Mouse (Mus musculus): ENCODE data around the gene Slc47a1. TPM values are rescaled to one million over a fixed set of nuclear protein-coding genes. Genes with fewer than 3 reads are reported as not detected.

Slc47a1 gene
- total RNA-seq, 1 experiment from 2014 or later: 2.1 TPM

DNA sequence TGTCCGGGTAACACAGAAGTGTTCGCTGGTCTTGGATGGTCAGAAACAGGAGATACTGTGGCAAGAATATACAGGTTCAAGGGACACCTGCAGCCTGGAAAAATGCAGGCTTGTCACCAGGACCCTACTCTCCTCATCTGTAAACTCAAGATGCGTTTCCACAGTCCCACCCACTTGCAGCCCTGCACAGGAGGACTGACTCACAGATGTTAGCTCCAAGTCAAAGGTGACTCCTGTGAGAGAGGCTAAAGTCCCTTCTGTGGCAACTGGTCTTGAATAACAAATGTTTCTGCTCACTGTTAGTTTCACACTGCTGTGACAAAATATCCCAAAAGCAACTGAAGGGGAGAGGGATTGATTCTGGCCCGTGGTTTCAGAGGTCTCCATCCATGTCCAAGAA, 506 bp upstream of the Slc47a1 start:
- no peak for DNase-seq

DNA sequence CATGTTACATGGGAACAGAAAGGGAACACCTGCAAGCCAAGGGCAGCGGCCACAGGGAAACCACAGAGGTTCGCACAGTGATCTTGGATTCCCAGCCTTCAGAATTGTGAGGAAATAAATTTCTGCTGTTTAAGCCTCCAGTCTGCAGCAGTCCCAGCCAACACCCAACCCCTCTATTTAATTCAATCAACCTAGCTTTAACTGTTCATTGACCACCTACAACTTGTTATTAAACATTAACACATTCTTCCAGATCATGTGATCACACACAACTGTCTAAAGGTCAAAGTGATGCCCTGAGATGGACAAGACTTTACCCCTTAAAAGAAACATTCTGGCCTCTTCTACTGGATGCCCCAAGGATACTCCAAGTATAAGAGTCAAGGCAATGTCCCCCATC, 9.5 kb downstream of the Slc47a1 start:
- DNase-seq: no peak

DNA sequence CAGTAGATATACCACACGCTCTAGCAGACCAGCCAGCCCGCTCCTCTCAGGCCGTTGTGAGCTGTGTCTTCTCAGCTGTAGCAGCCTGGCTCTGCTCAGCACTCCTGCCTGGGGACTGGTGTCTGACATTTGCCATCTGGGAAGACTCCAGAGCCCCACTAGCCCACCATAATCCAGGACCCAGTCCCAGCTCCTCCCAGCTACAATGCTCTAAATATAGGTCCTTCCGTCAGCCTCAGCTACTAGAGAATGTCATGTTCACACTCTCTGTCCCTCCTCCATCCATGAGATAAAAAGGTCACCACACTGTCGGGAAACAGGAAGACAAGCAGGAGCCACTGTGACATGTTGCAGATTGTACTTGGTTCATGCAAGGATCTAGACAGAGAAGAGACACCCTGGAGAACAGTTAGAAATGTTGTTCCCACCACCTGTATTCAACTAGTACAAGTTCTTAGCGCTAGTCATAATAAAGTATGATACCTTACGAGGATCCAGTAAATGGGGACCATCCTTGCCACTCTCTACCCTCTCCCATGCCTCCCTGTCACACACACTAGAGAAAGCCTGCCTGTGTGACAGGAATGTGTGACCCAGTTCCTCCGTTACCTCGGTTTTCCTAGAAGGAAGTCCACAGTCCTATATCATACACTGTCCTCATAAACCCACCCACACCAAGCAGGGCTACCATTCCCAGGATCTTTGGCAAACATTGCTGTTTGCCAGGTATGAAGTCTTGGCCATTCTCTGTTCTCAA, 11.4 kb downstream of the Slc47a1 start:
- DNase-seq: no peak

DNA sequence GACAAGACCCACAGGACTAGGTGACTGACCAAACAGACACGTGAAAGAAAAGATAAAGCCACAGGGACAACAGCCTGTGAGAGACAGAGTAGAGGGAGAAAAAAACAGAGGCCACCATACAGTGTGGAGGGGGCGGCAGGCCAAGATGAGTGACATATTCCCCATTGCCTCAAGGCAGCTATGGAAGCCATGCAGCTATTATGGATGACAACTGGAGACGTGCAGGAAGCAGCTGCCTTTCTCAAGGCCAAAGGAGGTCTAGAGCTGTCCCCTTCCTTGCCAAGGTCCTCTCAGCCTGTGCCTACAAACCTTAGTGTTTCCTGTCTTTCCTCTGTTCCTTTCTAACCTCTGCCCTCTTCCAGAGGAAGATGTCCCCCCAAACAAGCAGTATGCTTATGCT, 12.2 kb downstream of the Slc47a1 start:
- DNase-seq: no peak

DNA sequence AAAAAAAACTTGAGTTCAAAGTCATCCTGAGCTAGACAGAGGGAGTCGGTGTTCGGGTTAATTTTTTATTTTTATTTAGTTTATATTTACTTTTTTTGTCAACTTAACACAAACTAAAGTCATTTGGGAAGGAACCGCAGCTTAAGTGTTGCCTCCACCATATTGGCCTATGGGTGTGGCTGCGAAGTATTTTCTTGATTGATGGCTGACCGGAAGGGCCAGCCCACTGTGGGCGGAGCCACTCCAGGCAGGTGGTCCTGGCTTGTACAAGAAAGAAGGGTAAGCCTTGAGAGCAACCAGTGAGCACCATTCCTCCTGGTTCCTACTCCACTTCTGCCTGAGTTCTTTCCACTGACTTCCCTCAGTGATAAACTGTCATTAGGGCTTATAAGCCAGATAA, 14.0 kb downstream of the Slc47a1 start:
- DNase-seq: no peak

DNA sequence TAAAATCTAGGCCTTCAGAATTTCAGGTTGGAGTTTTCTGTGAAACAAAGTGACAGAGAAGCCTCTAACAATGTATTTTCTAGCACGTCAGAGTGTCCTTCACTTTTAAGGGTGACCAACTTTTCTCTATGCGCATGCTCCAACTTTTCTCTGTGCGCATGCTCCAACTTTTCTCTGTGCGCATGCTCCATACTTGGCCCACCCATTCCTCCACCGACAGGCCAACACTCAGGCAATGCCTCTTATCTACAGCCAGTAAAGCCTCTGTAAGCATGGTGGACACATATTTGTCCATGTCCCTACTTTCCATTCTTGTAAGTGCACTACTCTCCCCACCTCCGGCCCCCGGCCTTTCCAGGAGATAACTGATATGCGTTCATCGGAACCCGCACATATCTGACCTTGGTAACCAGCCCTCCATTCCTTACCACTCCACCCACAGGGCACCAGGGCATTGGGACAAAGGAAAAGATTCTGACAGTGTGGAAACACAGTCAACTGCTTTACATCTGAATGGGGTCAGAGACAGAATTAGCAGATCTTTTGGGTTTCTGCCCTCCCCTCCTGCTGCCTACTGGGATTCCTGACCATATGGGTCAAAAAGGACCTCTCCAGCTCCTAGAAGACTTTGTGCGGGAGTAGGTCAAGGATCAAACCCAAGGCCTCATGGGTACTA, 16.5 kb downstream of the Slc47a1 start:
- no peak for DNase-seq

DNA sequence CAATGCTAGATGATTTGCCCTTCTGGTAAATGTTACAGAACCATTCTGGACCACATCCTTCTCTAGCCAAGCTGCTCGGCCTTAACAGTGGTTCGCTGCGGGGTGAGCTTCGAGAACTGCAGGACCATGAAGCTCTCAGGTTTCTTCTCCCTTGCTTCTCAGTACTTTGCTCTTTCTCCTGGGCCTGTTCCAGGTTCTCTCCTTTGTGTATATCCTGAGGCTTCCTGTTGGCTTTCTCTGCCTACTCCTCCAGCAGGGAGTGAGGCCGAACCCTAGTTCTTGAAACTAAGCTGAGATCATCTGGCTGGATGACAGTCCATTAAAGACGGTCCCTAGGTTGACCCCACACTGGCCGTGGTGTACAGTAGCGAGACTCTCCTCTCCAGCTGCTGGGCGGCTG, 21.5 kb downstream of the Slc47a1 start:
- no peak for DNase-seq

DNA sequence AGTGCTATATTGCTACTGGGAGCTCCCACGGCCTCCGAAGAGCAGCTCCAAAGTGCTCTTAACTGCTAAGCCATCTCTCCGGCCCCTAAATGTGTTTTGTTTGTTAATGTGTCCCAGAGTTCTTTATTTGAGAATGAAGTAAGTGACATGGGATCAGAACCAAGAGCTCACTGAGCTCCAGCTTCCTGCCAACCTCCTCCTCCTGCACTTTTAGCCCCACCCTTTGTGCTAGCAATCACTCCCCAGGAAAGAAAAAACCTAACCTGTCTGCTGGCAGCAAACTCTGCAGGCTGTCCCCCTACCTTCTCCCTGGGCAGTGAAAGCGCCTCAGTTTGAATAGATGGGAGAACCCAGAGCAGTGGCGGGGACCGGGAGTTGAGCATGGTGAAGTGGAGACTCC, 22.0 kb downstream of the Slc47a1 start:
- no peak for DNase-seq

DNA sequence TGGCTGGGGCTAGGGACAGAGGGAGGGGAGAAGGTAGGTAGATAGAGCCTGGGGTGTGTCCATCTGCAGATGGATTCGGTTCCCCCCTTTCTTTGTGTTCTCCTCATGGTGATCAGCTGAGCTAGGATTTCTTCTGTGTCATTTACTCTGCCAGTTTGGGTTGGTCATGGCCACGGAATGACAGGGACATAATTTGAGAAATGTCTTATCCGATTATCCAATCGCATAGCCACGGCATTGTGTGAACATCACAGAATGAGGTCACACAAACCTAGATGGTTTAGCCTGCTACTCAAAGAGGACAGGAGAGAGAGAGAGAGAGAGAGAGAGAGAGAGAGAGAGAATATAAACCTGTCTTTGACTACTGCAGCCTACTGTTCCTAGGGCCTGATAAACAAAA, 22.8 kb downstream of the Slc47a1 start:
- DNase-seq: no peak

DNA sequence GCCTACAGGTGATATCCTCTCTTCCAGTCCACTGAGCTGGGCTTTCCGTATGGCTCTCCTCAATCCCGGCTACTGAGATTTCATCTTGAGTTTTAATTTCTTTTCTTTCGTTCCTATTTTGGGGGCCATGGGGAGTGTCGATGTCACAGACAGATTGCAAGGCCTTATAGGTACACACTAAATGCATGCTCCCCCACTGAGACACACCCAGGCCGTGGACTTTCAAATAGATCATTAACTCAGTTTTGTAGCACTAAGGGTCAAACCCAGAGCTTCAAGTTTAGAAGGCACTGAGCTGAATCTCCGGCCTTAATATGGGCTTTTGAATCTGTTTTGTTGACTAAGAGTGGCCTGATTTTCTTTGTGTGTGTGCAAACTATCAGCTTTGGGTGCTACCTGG, 23.8 kb downstream of the Slc47a1 start:
- no peak for DNase-seq

DNA sequence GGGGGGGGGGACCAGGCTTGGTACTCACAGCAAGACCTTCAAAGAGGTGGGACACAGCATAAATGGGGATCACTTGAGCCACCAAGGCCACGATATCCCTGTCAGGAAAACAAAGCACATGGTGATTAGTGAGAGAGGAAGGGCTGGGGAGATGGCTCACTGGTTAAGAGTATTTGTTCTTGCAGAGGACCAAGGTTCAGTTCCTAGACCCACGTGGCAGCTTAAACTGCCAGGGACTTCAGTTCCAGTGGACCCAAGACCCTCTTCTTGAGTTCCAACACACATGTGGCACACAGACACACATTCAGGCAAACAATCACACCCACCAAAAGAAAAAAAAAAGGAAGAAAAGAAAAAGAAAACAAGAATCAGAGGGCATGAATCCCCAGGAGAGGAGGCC, 25.1 kb downstream of the Slc47a1 start:
- DNase-seq: no peak

DNA sequence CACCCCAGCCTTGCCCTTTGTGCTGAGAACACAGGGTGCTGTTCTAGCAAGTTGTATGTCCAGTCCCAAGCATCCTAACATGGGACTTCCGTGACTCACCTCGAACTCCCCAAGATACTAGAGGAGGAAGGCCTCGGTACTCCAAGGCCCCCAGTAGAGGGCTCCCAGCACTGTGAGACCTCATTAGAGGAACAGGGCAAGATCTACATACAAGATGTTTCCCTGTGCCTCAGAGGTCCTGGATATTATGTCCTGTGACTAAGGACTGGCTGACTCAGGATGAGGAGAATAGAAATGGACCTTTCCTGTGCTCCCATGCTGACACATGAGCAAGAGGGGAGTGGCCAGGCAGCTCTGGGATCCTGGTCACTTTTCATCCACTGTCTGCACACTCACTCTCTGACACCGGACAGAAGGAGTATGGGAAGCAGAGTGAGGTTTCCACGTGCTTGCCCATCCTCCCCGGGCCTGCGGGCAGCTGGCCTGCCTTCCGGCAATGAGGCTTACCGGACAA, 25.9 kb downstream of the Slc47a1 start:
- DNase-seq: no peak

DNA sequence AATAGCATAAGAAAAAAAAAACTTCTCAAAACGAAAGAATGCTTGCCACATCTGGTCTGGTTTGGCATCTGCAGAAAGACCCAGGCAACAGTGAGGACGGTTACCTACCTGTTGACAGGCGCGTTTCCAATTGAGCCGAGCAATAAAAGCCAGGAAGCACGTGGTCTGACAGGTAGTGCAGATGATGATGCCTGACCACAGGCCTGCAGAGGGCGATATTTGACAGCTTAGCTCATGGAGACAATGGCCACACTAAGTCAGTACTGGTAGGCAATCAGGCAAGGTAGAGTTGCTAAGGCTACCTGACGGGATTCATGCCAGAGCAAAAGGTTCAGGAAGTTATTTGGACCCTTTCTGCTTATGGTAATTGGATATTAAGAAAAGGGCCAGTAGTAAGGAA, 28.8 kb downstream of the Slc47a1 start:
- peak; percentile 64 for DNase-seq

DNA sequence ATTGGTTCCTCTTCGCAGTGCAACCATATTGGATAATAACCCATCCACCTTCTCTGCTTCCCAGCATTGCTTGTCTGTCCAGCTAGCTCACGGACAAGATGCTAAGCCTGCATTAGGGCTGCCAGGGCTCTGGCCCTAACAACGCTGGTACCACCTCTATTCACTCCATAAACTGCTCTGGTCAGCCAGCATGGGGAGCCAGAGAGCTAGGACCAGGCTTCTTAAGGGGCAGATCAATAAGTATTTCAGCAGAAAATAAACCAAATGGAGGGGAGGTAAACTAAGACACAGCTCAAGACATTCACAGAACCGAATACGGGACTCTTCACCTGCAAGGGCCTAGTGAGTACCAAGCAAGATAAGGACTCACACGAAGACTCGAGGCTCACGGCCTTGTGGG, 32.0 kb downstream of the Slc47a1 start:
- DNase-seq: no peak

DNA sequence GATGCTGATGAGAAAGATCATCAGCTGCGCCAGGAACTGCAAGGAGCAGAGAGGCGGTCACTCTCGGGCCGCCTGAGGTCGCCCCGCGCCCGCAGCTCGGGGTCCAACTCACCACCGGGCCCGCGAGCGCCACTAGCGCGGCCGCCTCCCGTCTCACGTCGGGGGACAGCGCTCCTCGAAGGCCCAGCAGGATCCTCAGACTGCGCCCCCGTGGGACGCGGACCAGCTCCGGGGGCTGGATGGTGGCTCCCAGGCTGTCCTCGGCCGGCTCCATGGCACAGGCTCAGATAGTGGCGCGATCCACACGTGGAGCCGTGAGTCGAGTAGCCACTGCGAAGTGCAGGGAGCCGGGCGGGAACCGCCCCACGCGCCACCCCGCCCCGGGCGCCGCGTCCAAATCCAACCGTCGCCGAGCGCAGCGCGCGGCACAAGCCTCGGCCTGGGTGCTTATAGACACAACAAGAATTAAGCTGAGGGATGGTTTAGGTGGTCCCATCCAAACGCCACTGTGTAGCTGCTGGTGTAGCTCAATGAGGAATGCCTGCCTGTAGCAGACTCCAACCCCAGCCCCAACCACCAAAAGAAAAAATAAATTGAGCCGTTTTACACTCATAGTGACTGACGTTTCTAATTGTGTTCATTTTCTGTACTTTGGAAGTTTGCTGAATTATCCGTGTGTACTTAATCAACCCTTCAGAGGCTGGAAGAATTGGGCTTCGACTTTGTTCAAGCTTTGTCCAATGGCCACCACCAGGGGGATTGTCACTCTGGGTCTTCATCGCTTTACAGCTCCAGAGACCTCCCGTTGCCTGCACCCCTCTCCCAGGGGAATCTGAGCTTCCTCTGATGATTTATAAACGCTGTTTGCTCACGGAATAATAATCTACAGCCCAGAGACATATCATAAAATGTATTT, 35.4 kb downstream of the Slc47a1 start, which contains the start of gene Slc47a2:
Gene Slc47a2, minus strand, starts transcription at position 356 of the 916 bp plus-strand sequence.
- peak; percentile 23 for DNase-seq

DNA sequence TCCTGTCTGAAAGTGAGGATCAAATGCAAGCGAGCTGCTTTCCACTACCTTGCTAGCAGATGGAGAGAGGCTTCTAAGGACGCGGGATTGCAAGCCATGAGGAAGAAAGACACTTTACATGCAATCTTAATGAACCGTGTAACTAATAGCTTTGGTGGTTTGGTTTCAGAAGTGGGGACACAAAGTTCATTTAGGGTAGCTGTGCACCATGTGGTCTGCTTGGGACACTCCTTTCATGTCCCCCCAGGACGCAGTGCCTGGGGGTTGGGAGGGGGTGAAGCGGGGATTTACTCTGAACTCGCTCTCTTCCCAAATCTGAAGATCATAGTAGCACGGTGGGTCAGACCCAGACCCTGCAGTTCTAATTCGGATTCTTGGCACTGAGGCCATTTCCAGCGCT, 36.2 kb downstream of the Slc47a1 start:
- no peak for DNase-seq

DNA sequence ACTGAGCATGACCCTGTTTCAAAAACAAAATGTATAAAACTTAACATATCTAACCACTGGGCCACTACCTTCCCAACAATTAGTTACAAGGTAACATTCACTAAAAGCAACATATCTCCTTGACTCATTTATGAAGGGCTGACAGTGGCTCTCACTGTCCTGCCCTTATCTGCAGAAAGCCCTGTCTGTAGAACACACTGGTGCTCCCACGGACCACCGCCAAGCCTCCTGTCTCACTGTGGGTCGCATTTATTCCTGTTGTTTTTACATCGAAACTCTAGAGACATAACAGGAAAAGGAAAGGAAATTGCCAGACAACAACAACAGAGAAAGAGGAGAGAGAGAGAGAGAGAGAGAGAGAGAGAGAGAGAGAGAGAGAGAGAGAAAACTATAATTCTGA, 36.9 kb downstream of the Slc47a1 start:
- no peak for DNase-seq

DNA sequence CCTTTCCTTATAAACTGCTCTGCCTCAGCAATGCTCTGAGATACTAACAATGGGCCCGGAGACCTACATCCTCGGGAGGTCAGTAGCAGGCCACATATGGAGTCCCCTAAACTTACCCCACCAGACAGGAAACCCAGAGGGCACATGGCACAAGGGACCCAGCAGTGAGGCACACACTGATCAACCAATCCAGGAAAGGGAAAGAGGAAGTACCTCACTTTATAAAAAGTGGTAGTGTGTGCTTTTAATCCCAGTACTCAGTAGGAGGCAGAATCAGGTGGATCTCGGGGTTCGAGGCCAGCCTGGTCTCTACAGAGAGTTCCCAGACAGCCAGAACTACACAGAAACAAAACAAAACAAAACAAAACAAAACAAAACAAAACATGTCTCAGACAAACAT, 37.8 kb downstream of the Slc47a1 start:
- no peak for DNase-seq

DNA sequence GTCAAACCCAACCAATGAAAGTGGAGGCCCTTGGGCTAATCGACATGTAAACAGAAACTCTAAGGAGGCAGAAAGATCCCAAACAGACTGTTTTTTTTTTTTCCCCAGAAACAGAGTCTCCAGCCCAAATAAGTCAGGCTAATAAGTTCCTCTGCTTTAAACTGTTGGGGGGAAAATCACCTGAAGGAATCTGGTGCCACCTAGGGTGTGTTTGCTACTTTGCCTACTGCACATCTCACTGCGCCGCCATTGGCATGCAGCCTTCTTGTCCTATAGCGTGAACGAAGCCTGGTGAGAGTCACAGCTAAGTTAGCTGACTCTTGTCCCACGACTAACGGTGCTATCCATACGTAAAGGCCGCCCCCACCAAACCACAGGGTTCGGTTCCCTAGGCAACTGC, 40.6 kb downstream of the Slc47a1 start:
- no peak for DNase-seq

DNA sequence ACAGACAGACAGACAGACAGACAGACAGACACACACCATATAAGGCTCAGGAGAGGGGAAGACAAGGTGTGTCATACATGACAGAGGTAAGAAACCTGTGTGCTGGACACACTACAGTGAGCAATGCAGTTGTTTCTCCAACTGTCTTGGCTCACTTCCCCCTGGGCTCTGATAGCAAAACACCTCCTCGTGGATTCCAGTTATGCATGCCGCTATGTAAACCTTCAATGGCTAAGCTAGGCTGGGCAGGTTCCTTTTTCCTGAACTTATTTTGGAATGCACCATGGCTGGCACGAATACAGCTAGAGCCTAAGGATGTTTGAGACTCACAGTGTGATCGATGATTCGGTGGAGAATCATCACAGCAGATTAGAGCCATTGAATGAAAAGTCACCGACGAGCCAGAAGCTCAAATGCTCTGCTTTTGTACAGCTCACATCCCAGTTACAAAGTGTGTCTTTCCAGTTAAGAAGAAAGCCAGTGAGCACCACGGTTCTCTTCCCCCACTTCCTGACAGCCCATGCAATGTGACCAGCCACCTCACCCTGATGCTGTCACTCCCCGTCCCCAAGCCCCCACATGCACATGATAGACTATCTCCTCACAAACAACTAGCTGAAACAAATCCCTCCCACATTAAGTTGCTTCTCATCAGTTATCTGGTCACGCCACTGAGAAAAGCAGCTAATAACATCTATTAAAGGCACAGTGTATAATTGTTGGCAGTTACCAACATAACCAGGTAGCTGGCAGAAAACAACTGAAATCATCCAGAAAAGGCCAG, 57.0 kb downstream of the Slc47a1 start:
- DNase-seq: no peak

DNA sequence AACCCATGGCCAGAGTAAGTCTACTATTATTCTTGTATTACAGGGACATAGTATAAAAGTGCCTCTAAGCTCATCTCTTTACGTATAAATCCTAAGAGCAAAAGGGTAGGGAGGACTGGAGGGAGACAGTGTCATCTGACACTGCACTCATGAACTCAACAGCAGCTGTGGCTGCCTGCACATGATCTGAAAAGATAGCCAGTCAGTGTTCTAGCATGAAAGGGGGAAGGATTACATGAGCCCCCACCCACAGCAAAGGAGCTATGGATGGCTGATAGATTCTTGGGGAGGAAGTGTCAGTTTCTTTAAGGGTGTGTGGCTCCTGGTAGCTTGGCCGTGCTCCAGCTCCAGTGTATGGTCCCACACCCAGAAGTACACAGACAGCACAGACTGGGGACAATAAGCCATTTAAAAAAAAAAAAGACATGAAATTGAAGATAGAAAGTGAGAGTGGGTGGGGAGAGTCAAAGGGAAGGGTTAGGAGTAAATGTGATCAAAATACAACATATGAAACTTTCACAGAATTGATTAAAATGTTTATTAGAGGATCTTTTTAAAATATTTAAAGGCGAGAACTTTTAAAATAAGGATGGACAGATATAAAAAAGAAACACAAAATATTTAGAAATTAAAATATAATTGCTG, 58.1 kb downstream of the Slc47a1 start:
- DNase-seq: no peak

Measured in adrenal gland, postnatal 25 days (tissue).